Mouse (Mus musculus) embryonic fibroblast, embryonic 13.5 days (primary cell): Measurements from ENCODE around the gene Cdc42bpa. TPM values are rescaled to one million over a fixed set of nuclear protein-coding genes. Genes with fewer than 3 reads are reported as not detected.

Source experiments
- H3K27ac ChIP-seq: 2 replicates; pipeline ENCODE4 v1.5.1; 2012; ENCODE audit warnings: low read length, control low read depth, inconsistent platforms; ENCODE audit not compliant: insufficient read depth
- H3K4me1 ChIP-seq: 2 replicates; pipeline ENCODE4 v1.6.1; 2011; ENCODE audit warnings: low read length; ENCODE audit not compliant: control insufficient read depth, insufficient read depth
- H3K4me3 ChIP-seq: 2 replicates; pipeline ENCODE4 v1.5.1; 2011; ENCODE audit warnings: mild to moderate bottlenecking, control low read depth, low read length; ENCODE audit not compliant: insufficient read depth
- CTCF ChIP-seq: IDR thresholded peaks from 2 replicates; pipeline ENCODE4 v1.5.1; 2011; ENCODE audit warnings: mild to moderate bottlenecking, control low read depth, low read length, moderate library complexity, borderline replicate concordance; ENCODE audit not compliant: insufficient read depth
- POLR2A ChIP-seq: IDR thresholded peaks from 2 replicates; pipeline ENCODE4 v1.6.1; 2011; ENCODE audit warnings: low read depth, mild to moderate bottlenecking, control low read depth, low read length, moderate library complexity
- polyA plus RNA-seq: library from polyadenylated mRNA; stranded (reverse); fragments of >200 nt; gene quantifications from 2 replicates; pipeline ENCODE4 v1.2.4, GENCODE M21; 2011; ENCODE audit warnings: low read depth; ENCODE audit not compliant: missing spikeins, insufficient read length

Gene Cdc42bpa
- polyA plus RNA-seq, 1 experiment, result 109 TPM

DNA sequence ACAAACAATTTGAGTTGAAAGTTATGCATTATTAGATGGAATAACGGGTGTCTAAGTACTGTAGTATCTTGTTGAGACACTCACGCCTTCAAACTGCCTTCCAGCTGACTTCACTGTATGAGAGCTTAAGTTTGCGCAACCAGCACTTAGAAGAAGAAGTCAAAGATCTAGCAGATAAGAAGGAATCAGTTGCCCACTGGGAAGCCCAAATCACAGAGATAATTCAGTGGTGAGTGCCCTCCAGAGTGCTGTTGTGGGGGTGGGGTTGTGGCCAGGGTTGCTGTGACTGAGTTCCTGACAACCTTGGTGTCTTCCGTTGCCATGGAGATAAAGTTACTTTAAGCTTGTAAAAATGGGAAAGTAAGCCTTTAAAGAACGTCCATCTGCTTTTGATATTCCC, 148.8 kb downstream of the Cdc42bpa start:
- no peaks in the 10 kb centered on the region for H3K4me1 ChIP-seq
- TF ChIP-seq POLR2A, result no peak
- no peak for TF ChIP-seq CTCF
- no peak overlapping the region for H3K4me3 ChIP-seq
- H3K27ac ChIP-seq, result peak overlapping the region; percentile 47

DNA sequence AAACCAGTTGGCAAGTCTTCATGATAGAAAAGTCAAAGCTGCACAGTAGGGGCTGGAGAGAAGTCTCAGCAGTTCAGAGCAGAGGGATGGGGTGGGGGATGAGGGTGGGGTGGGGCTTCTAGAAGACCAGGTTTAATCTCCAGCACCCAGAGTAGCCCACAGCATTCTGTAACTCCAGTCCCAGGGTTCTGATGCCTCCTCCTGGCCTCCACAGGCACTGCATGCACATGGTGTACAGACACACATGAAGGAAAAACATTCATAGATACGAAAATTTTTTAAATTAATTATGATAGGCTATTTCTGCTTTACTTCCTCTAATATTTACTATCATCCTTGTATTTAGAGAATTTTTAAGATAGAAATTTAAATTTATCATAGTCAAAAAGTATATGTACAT, 156.3 kb downstream of the Cdc42bpa start:
- Histone ChIP-seq H3K4me3 (no peak overlapping the region), H3K27ac (no peak overlapping the region), H3K4me1 (no peaks in the 10 kb centered on the region)
- no peak for TF ChIP-seq POLR2A
- TF ChIP-seq CTCF, result peak; percentile 27; the same call in 1 of the 2 replicates

DNA sequence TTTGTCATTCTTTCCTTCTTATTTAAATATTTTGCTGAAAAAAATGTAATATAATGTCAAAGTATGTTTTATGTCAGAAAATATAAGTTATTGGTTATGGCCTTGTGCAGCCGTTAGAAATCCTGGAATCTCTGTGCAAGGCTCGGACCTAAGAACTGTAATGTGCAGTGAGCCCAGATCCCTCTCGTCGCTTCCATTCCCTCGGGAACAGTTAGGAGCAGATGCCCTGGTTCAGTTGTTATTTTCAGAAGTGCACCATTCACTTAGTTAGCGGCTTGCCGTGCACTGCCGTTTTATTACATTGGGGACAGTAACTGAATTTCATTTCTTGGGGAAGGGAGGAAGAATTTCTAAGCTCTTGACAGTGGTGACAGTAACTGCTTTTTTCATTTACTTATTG, 158.0 kb downstream of the Cdc42bpa start:
- no peak for TF ChIP-seq CTCF
- no peak for TF ChIP-seq POLR2A
- H3K27ac ChIP-seq, result no peak overlapping the region
- no peak overlapping the region for H3K4me3 ChIP-seq
- H3K4me1 ChIP-seq, result no peaks in the 10 kb centered on the region

DNA sequence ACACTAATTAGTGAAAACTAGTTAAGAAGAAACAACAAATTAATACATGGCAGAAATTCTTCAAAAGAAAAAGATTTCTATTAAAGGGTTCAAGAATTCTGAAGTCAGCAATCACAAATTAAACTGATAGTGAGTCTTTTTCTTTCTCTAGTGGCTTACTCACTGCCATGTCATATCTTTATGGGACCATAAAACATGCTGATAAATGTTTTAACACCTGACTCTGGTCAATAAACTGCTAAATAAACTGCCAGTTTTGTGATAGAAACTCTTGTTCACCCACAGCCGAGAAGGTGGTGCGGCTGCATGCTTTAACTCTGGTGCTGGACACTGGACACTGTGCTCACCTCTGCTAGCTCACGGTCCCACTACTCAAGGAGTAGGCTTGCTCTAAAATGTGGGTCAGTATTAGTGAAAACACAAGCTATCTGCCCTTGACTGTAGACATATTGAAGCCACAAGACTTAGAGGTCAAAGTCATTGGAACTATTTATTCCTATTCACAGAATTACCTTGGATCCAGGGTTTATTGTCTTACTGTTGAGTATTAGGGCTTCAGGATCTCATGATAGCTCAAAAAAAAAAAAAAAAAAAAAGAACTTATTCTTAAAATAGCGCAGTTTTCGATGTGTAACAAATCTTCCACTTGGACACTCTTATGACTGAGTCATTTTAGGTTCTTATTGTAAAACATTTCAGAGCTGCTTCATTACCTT, 168.0 kb downstream of the Cdc42bpa start:
- Histone ChIP-seq H3K4me3 (no peak overlapping the region), H3K4me1 (no peaks in the 10 kb centered on the region), H3K27ac (no peak overlapping the region)
- TF ChIP-seq CTCF (no peak), POLR2A (no peak)

DNA sequence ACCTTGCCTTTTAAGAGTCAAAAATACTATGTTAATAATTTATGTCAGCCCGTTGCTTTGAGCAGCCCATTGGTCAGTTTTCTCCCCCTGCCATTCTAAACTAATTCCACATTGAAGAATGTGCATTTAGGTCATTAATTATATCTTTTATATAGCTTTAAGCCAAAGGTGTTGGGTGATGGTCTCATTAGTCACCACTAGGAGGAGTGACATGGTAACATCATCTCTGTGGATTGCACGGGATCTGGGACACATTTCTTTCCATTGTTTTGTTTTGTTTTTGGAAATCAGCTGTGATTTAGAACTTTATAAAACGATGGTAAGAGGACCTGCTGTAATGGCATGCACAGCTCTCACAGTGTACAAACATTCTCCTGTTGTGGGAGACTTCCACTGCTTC, 171.1 kb downstream of the Cdc42bpa start:
- TF ChIP-seq CTCF, result no peak
- no peak overlapping the region for H3K4me3 ChIP-seq
- H3K27ac ChIP-seq, result no peak overlapping the region

GRCm38 (mm10) chr1:180132187-180132586, 171.9 kb downstream of the Cdc42bpa start:
- no peak overlapping the region for H3K4me3 ChIP-seq
- no peak for TF ChIP-seq POLR2A
- no peak for TF ChIP-seq CTCF

More for the DNA sequence above, 171.1 kb downstream of the Cdc42bpa start:
- no peaks in the 10 kb centered on the region for H3K4me1 ChIP-seq

GRCm38 (mm10) chr1:180139158-180139557, 178.9 kb downstream of the Cdc42bpa start:
- Histone ChIP-seq H3K4me1 (peaks cover 4% of the 10 kb centered on the region; the same call in 1 of the 2 replicates), H3K27ac (peak overlapping the region; percentile 30; the same call in 1 of the 2 replicates), H3K4me3 (no peak overlapping the region)
- TF ChIP-seq CTCF (no peak), POLR2A (no peak)

More at GRCm38 (mm10) chr1:180132187-180132586, 171.9 kb downstream of the Cdc42bpa start:
- no peaks in the 10 kb centered on the region for H3K4me1 ChIP-seq
- no peak overlapping the region for H3K27ac ChIP-seq

DNA sequence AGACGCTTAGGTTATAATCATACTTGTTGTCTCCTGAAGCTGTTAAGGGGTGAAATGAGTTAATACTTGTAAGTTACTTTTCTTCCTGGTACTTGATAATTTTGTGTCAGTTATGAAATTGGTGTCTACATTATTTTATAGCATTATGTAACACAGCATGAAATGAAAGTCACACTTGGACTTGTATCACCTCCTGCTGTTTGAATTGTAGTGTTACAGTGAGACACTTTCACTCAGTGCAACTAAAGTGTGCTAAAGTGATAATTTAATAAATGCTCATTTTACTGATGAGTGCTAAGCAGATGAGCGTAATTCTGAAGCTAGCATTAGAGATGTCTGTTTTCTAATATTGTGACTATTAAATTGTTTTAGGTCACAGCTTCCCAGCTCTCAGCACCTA, 180.7 kb downstream of the Cdc42bpa start:
- Histone ChIP-seq H3K4me1 (peaks cover 4% of the 10 kb centered on the region; the same call in 1 of the 2 replicates), H3K4me3 (no peak overlapping the region), H3K27ac (no peak overlapping the region)
- TF ChIP-seq POLR2A, result no peak
- TF ChIP-seq CTCF, result no peak

- Histone ChIP-seq H3K4me1 (no peaks in the 10 kb centered on the region), H3K27ac (no peak overlapping the region), H3K4me3 (no peak overlapping the region)
- TF ChIP-seq CTCF (no peak), POLR2A (no peak)
Observed at GRCm38 (mm10) chr1:180148036-180148435, 187.8 kb downstream of the Cdc42bpa start.

- Histone ChIP-seq H3K27ac (no peak overlapping the region), H3K4me1 (no peaks in the 10 kb centered on the region), H3K4me3 (no peak overlapping the region)
- TF ChIP-seq POLR2A (no peak), CTCF (no peak)
Observed at GRCm38 (mm10) chr1:180148563-180148962, 188.3 kb downstream of the Cdc42bpa start.

GRCm38 (mm10) chr1:180151191-180151590, 190.9 kb downstream of the Cdc42bpa start:
- TF ChIP-seq CTCF (peak; percentile 60; the same call in 1 of the 2 replicates), POLR2A (no peak)
- Histone ChIP-seq H3K4me1 (no peaks in the 10 kb centered on the region), H3K27ac (no peak overlapping the region), H3K4me3 (no peak overlapping the region)
